Mouse (Mus musculus) stomach, postnatal 0 days (tissue): ENCODE measurements around the gene Tspan12. TPM values are rescaled to one million over a fixed set of nuclear protein-coding genes. Genes with fewer than 3 reads are reported as not detected.

Source experiments
- ATAC-seq: fragments of 200-750 bp; cut with Nextera tagmentation; 2 replicates; pipeline ENCODE4 v1.8.0; 2017; ENCODE audit not compliant: low FRiP score, low TSS enrichment
- DNase-seq: peaks from one replicate; pipeline ENCODE4 v3.0.0-alpha.2; 2016; ENCODE audit warnings: low spot score
- H3K27ac ChIP-seq: fragments of 300-500 bp; sonication (generic); replicated peaks from 2 replicates; pipeline ENCODE4 v1.5.1; 2014; ENCODE audit warnings: mild to moderate bottlenecking, control low read depth
- H3K27me3 ChIP-seq: fragments of 300-500 bp; sonication (generic); 2 replicates; pipeline ENCODE4 v1.6.1; 2014; ENCODE audit warnings: low read length; ENCODE audit not compliant: control insufficient read depth, insufficient read depth
- H3K36me3 ChIP-seq: fragments of 300-500 bp; sonication (generic); 2 replicates; pipeline ENCODE4 v1.6.1; 2014; ENCODE audit warnings: low read length, mixed read lengths; ENCODE audit not compliant: control insufficient read depth, insufficient read depth
- H3K4me1 ChIP-seq: fragments of 300-500 bp; sonication (generic); replicated peaks from 2 replicates; pipeline ENCODE4 v1.6.1; 2014; ENCODE audit warnings: antibody characterized with exemption; ENCODE audit not compliant: control insufficient read depth, insufficient read depth
- H3K4me2 ChIP-seq: fragments of 300-500 bp; sonication (generic); replicated peaks from 2 replicates; pipeline ENCODE4 v1.6.1; 2014; ENCODE audit warnings: low read depth, mild to moderate bottlenecking, control low read depth, moderate library complexity
- H3K4me3 ChIP-seq: fragments of 300-500 bp; sonication (generic); 2 replicates; pipeline ENCODE4 v1.5.1; 2014; ENCODE audit warnings: low read depth, low read length, control low read depth
- H3K9ac ChIP-seq: fragments of 300-500 bp; sonication (generic); 2 replicates; pipeline ENCODE4 v1.6.1; 2014; ENCODE audit warnings: mild to moderate bottlenecking, low read length, control low read depth, mixed read lengths
- H3K9me3 ChIP-seq: fragments of 300-500 bp; sonication (generic); 2 replicates; pipeline ENCODE4 v1.6.1; 2016; ENCODE audit warnings: low read length; ENCODE audit not compliant: control insufficient read depth
- CTCF ChIP-seq: IDR thresholded peaks from 2 replicates; pipeline ENCODE4 v1.5.1; 2016; ENCODE audit warnings: antibody characterized with exemption, low read depth, mild to moderate bottlenecking, moderate library complexity
- EP300 ChIP-seq: optimal IDR thresholded peaks from 2 replicates; pipeline ENCODE3; 2016; ENCODE audit warnings: antibody characterized with exemption
- WGBS: fragments of 180-500 bp; shearing (Covaris S2); extraction: QIAGEN DNeasy Blood & Tissue Kit; methylation state at CpG from one replicate; pipeline ENCODE4 v1.1.7; 2014; 5-methylcytosine and 5-hydroxymethylcytosine counted together
- polyA plus RNA-seq: library from polyadenylated mRNA; unstranded; fragments of >200 nt; fragmentation: Nextera tagmentation; extraction: Ambion mirVana; gene quantifications from 2 replicates; pipeline ENCODE4 v1.2.1, GENCODE M21; 2015

Tspan12 gene
- polyA plus RNA-seq, 1 experiment from 2014 or later = 25.0 TPM

DNA sequence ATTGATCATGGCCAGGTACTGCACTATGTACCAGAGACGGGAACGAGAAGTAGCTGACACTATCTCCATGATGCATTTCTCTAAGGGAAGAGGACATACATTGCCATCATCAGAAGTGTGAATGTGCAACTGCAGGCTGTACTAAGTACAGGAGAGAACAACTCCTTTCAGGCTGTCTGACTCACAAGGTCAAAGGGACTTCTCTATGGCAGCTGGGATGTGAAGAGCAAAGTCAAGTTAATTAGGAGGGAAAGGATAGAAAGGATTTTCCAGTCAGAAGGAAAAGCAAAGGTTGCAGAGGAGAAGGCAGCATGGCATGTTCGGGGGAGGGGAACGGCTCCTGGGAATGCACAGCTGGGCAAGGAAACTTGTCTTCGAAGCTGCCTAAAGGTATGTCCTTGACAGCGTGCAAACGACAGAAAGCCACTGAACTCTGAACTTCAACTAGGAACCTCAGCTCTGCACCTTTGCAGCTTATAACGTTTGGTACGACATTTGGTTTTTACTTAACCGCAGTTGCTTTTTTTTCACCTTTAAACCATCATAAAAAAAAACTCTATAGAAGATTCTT lies 13.0 kb downstream of the Tspan12 start:
- Histone ChIP-seq H3K9ac (no peak overlapping the region), H3K36me3 (0 out of 2 replicates have a peak, but pooled peaks cover 2% of the 10 kb centered on the region), H3K27me3 (no peaks in the 10 kb centered on the region), H3K4me1 (no peaks in the 10 kb centered on the region), H3K27ac (no peak overlapping the region), H3K9me3 (no peaks in the 10 kb centered on the region), H3K4me3 (no peak overlapping the region), H3K4me2 (no peak overlapping the region)
- 46% methylated on average over 10 of the region's 10 CpGs for WGBS
- no peak for DNase-seq
- TF ChIP-seq CTCF (no peak), EP300 (no peak)
- ATAC-seq = no peak

GRCm38 (mm10) chr6:21833531-21833930 lies 18.8 kb downstream of the Tspan12 start:
- Histone ChIP-seq H3K4me3 (no peak overlapping the region), H3K4me1 (no peaks in the 10 kb centered on the region), H3K9ac (no peak overlapping the region), H3K27ac (no peak overlapping the region), H3K9me3 (no peaks in the 10 kb centered on the region), H3K4me2 (no peak overlapping the region), H3K36me3 (0 out of 2 replicates have a peak, but pooled peaks cover 2% of the 10 kb centered on the region), H3K27me3 (no peaks in the 10 kb centered on the region)
- TF ChIP-seq CTCF (no peak), EP300 (no peak)
- 74% methylated on average over 4 of the region's 4 CpGs for WGBS
- ATAC-seq (no peak), DNase-seq (no peak)

GRCm38 (mm10) chr6:21831871-21832270 lies 20.4 kb downstream of the Tspan12 start:
- TF ChIP-seq CTCF = no peak
- no peak for TF ChIP-seq EP300
- ATAC-seq = no peak
- H3K27ac ChIP-seq = no peak overlapping the region
- DNase-seq = no peak
- H3K4me2 ChIP-seq = no peak overlapping the region
- H3K4me3 ChIP-seq = no peak overlapping the region
- no peaks in the 10 kb centered on the region for H3K27me3 ChIP-seq
- H3K9me3 ChIP-seq = no peaks in the 10 kb centered on the region
- H3K4me1 ChIP-seq = no peaks in the 10 kb centered on the region
- WGBS = 80% methylated on average over 3 of the region's 3 CpGs
- 0 out of 2 replicates have a peak, but pooled peaks cover 2% of the 10 kb centered on the region for H3K36me3 ChIP-seq
- H3K9ac ChIP-seq = no peak overlapping the region

DNA sequence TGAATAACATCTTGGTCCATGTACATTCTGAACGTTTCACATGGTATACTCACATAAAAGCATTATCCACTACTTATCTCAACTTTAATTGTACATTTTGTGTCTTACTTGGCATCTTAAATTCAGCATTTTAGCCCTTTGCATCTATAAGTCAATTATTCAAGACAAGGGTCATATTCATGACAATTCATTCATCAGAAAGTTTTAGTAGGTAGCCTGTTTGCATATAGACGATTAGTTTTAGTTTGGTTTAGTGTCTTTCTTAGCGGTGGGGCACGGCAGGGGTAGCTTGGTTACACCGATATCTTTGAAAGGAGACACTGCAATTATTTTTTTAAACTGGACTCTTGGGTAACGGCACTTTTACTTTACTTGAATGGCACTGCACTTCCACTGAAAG lies 21.4 kb downstream of the Tspan12 start:
- ATAC-seq = no peak
- WGBS = 65% methylated on average over 6 of the region's 6 CpGs

DNA sequence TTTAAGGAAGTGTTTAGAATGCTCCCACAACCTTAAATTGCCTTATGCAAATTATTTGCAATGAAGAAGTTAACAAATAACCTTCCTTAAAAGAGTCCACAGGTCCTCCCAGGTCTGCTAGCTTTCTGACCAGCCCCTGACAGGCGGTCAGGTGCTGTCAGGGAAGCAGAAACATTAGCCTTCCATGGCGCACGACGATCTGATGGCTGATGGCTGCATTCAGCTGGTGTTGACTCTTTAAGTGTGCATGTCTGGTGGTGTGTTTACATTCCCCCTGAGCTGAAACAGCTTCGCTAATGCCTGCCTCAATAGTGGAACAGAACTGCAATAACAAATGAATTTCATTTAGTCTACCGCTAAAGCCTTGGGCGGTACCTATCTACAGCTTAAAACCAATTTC lies 22.4 kb downstream of the Tspan12 start:
- no peaks in the 10 kb centered on the region for H3K27me3 ChIP-seq
- TF ChIP-seq CTCF = no peak
- no peak for TF ChIP-seq EP300

More for the DNA sequence above, 21.4 kb downstream of the Tspan12 start:
- no peak for TF ChIP-seq EP300
- no peak for TF ChIP-seq CTCF
- Histone ChIP-seq H3K4me2 (no peak overlapping the region), H3K36me3 (0 out of 2 replicates have a peak, but pooled peaks cover 2% of the 10 kb centered on the region), H3K9me3 (no peaks in the 10 kb centered on the region), H3K4me3 (no peak overlapping the region), H3K27me3 (no peaks in the 10 kb centered on the region), H3K4me1 (no peaks in the 10 kb centered on the region), H3K9ac (no peak overlapping the region), H3K27ac (no peak overlapping the region)
- DNase-seq = no peak

DNA sequence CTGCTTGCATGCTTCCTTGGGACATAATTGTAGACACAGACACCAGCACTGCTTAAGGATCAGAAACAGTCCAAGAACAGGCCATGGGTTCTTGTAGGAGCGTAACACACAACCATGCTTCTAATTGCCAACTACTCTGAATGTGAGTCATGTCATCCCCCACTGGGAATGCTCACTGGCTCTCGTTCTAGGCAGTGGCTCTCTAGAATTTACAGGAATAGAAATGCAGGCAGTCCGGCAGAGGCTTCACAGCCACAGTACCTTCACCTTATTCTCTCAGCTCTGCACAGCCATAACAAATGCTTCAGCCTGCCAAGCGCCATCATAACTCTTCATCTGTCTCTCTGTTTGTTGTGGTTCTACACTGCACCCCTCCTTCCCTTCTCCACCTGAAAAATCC lies 23.9 kb downstream of the Tspan12 start:
- H3K36me3 ChIP-seq = no peaks in the 10 kb centered on the region
- no peaks in the 10 kb centered on the region for H3K9me3 ChIP-seq
- no peak overlapping the region for H3K9ac ChIP-seq
- no peak overlapping the region for H3K27ac ChIP-seq
- H3K4me1 ChIP-seq = no peaks in the 10 kb centered on the region
- no peaks in the 10 kb centered on the region for H3K27me3 ChIP-seq
- no peak for TF ChIP-seq EP300
- WGBS = 74% methylated on average over 4 of the region's 4 CpGs
- no peak overlapping the region for H3K4me3 ChIP-seq
- DNase-seq (no peak), ATAC-seq (no peak)
- no peak overlapping the region for H3K4me2 ChIP-seq

More for the DNA sequence above, 22.4 kb downstream of the Tspan12 start:
- DNase-seq (no peak), ATAC-seq (no peak)
- Histone ChIP-seq H3K4me2 (no peak overlapping the region; the same call in 1 of the 2 replicates), H3K4me3 (no peak overlapping the region), H3K9me3 (no peaks in the 10 kb centered on the region), H3K4me1 (no peaks in the 10 kb centered on the region), H3K9ac (no peak overlapping the region), H3K27ac (no peak overlapping the region), H3K36me3 (no peaks in the 10 kb centered on the region)
- 41% methylated on average over 7 of the region's 7 CpGs for WGBS
